Mouse (Mus musculus): Measurements from ENCODE around the gene Olfr469.
"Not testable (repeated sequence)": the region's sequence is repeated elsewhere in the genome, so short reads cannot be mapped to it uniquely, and the experiment has no call there.

The Olfr469 gene

DNA sequence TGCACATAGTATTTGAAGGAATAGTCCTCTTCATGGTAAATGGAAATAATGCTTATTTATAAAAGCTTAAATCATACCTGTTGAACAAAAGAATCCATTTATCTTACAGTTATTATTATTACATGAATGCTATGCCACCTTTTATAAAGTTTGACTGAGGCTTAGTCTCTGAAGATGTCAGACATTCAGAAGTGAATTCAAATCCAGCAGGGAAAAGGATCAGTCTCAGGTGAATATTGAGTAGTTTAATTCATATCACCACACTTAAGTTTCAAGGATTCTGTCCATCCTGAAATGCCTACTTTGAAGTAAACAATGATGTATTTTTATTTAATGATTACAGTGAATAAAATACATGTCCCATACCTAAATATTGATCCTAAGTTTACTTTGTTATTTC, at the start of gene Olfr469:
TSS of gene Olfr469 (minus strand) at position 101 of the 400 bp plus-strand sequence.
- DNase-seq (ENCODE audit: low spot score) = not testable (repeated sequence)

DNA sequence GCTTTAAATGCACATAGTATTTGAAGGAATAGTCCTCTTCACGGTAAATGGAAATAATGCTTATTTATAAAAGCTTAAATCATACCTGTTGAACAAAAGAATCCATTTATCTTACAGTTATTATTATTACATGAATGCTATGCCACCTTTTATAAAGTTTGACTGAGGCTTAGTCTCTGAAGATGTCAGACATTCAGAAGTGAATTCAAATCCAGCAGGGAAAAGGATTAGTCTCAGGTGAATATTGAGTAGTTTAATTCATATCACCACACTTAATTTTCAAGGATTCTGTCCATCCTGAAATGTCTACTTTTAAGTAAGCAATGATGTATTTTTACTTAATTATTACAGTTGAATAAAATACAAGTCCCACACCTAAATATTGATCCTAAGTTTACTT, 22.0 kb upstream of the Olfr469 start, which contains the start of gene Olfr470:
TSS of gene Olfr470 (minus strand) at position 101 of the 400 bp plus-strand sequence.
- not testable (repeated sequence) for DNase-seq (ENCODE audit: low spot score)

DNA sequence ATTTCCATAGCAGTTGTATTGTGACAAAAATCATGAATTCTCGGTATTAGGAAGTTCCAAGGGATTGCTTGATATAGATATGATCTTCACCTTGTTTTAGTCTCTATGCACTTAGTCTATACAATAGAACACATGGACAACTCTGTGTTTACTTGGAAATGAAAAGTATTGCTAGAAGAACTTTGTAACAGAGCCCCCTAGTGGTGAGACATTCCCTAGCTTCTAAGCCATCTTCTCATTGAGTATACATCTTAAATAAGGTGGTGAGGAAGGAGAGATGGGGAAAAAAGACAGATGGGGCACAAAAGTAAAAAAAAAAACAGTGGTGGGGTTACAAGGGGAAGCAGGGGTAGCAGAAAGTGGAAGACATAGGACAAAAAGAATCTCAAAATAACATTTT, 16.4 kb upstream of the Olfr469 start:
- DNase-seq (ENCODE audit: low spot score) = no peak

DNA sequence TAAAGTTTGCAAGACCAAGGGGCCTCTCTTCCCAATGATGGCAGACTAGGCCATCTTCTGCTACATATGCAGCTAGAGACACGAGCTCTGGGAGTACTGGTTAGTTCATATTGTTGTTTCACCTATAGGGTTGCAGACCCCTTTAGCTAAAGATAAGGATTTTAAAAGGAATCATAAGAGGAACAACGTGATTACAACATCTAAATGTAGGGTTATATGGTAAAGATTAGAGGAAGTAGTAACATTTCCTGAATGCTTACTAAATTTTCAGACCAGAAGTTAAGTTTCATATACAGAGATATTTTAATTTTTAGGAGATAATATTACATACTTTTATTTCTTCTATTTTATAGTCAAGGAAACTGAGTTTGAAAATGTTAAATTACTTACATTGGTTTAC, 1.5 kb downstream of the Olfr469 start:
- not testable (repeated sequence) for DNase-seq (ENCODE audit: low spot score)

DNA sequence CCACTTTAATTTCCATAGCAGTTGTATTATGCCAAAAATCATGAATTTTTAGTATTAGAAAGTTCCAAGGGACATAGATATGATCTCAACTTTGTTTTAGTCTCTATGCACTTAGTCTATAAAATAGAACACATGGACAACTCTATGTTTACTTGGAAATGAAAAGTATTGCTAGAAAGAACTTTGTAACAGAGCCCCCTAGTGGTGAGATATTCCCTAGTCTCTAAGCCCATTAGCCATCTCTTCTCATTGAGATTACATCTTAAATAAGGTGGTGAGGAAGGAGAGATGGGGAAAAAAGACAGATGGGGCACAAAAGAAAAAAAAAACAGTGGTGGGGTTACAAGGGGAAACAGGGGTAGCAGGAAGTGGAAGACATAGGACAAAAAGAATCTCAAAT, 5.9 kb downstream of the Olfr469 start:
- no peak for DNase-seq (ENCODE audit: low spot score)

DNA sequence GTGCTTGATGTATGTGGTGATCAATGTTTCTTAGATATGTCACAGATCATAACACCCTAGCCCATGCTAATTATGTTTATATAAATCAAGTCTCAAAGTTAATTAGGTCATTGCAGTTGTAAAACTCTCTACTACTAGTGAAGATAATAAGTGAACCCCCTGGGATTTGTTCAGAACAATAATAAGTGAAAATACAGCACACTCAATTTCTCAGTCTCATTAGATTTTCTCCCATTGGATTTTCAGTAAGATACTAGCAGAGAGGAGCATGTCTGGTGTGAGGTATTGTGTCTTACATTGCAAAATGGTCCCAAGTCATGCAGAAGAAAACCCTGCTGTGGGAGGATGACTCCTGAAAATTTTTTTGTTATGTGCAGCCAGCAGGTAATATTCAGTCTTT, 13.4 kb downstream of the Olfr469 start, which contains the start of gene Olfr467:
TSS of gene Olfr467 (plus strand) at position 301 of the 400 bp plus-strand sequence.
- DNase-seq (ENCODE audit: low spot score) = no peak

DNA sequence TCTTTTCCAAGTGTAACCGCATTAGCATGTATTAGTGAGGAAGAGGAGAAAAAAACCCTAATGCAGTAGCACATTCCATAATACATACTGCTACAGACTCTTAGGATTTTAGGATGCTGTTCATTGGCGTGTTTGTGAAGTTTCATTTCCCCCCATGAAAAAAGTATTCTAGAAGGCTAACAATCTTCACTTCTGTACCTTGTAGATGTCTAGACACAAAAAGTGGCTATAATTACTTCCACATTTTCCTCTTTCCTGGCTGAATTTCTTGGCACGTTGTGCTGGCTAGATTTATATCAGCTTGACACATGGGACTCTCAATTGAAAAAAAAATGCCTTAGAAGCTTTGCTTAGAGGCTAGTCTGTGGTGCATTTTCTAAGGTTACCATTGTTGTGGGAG, 23.2 kb downstream of the Olfr469 start:
- no peak for DNase-seq (ENCODE audit: low spot score)

DNA sequence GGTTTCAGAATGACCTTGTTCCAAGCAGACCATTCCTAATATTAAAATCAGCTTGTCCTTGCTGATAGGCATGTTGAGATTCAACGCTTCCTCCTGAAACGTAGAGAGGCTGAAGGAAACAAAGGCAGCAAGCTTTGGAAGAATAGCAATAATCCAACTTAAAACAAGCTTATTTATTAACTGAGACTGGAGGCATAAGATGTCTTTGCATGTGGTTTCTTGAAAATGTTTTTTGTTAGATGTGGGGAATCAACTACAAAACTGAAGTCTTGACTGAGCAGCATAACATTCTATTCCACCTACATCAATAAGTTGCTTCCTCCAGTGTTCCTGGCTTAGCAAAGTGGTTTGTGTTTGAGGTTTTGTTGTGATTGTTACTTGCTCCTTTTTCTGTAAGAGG, 24.2 kb downstream of the Olfr469 start, which contains the start of gene Ovch2:
TSS of gene Ovch2 (minus strand) at position 101 of the 400 bp plus-strand sequence.
- no peak for DNase-seq (ENCODE audit: low spot score)

DNA sequence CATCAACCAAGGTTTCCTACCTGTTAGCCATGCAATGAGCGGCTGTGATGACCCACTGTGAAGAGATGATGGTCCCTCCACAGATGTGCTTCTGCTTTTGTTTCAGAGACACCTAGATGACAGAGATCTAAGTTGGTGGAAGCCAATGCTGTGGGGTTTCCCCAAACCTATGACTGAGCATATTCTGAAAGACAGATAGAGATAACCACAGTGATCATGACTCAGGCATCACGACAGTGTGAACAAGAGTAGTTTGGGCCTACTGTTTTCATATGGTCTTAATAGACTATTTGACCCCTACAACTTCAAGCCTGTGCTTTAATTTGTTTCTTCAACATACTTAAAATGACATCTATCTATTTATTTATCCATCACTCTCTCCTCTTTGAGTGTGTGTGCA, 28.8 kb downstream of the Olfr469 start:
- DNase-seq (ENCODE audit: low spot score) = no peak

DNA sequence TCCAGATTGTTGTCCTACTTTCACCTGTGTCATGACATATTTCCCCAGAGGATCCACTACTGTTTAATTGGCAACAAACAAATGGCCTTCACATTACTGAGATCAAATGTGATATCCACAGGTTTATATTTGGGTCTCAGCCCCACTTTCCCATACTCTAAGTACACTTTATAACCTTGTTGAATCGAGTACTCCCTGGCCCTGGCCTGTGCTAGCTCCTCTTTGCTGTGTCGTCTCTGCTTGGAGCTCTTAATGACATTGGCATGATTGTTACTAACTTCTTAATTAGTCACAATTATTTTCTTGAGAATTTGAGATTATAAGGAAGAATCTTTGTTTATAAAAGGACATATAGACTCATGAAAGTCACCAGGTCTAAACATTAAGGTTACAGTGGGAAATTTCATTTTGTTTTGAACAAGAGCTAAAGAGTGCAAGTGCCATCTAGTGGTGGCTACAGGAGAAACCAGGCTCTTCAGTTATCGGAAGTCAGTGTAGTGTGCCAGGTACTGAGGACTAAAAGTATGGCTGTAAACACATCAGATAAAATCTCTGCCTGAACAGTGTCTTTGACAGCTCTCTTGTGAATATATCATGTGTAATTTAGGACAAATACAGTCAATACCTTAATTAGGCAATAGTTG, 37.2 kb downstream of the Olfr469 start:
- DNase-seq (ENCODE audit: low spot score) = no peak

DNA sequence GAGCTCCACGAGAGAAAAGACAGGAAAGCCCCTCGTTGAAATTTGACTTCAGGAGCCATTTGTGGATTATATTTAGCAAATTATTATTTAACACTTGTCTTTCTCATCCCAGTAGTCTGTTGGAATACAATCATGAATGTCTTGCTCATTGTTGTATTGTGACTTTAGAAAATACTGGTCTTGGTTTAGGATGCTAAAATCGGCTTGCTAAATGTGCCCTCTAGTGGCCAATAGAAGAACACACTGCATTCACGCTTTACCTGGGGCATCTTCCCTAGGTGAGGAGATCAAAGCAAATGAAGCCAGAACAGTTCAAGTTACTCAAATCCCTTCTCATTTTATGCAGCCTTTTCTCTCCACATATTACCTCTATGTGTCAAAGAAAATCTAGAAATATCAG, 45.7 kb downstream of the Olfr469 start:
- no peak for DNase-seq (ENCODE audit: low spot score)

DNA sequence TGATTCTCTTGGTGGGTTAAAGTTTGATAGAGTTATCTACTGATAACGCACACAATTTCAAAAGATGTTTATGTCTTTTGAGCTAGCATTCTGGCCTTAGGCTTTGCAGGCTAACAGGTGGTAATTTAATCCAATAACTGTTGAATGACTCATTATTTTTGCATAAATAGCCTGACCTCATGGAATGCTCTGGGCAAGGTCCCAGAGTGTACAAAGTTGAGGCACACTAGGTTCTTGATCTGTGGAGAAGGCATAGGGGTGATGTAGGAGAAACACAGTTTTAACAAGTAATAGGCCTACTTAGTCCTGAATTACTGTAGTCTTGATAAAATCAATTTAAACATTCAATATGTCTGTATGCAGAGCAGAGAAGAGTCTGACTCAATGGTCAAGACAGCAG, 47.1 kb downstream of the Olfr469 start:
- DNase-seq (ENCODE audit: low spot score) = no peak

DNA sequence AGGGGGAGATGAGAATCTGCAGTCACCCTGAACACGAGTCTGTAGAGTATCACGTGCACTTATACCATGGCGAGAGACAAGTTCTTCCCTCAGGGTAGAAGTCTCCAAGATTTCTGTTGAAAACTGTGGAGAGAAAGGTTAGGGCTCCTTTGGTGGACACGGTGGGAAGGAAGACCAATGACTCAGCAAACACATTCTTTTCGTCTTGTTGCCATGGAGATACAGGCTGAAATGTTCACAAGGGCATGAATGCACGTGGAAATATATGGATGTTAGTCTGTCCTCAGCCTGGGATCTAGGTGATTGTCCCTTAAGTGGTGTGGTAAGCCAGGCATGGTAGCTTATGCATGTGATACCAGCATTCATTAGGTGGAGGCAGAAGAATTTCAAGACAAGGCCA, 54.5 kb downstream of the Olfr469 start:
- DNase-seq (ENCODE audit: low spot score) = no peak

All from spleen, adult 12 weeks (tissue).